Mouse (Mus musculus): ENCODE results near the gene Gpbp1.

GRCm38 (mm10) chr13:111410831-111411230 is 79.1 kb downstream of the Gpbp1 start:
- TF ChIP-seq GATA1 (IDR thresholded peaks at IDR 0.05; ENCODE audit: borderline replicate concordance, low read length), result no peak
- no peak for TF ChIP-seq FLI1 (IDR thresholded peaks at IDR 0.05; ENCODE audit: low read length)
